ENCODE assay signal across 12 mouse cellular contexts in the genomic region with DNA sequence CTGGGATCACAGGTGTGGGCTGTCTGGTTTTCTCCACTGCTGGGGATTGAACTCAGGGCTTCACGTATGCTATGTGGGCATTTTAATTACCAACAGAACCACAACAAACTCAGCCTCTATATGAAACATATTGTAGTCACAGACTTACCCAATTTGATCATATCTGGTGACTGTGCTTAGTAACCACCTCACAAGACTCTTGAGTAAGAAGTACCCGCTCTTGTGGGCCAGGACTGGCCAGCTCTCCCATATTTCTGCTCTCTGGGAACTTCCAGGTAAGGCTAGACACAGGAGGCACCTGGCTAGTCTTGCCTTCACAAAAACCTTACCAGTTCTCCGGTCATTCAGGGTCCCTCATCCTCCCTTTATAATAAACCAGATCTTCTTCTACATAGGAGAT. TPM values are rescaled to one million over a fixed set of nuclear protein-coding genes. Genes with fewer than 3 reads are reported as not detected.
A peak's percentile ranks its signal among the peaks of the same experiment; 100 is the strongest.
DNase-seq lines count a peak whose midpoint lies in the region; ATAC-seq and TF ChIP-seq lines count a peak whose summit lies in the region.
"Had no signal": no experiment of that assay in that cellular context is flagged by ENCODE, and none has a peak within 500 bp of the region (broad histone marks: within the 10 kb centered on the region; RNA-seq: fewer than 3 reads in every experiment).

No protein-coding gene starts in this region.

- ATAC-seq in heart, embryonic 12.5 days (ENCODE audit: insufficient number of reproducible peaks, low FRiP score), result no peak
- ATAC-seq in lung, embryonic 14.5 days (ENCODE audit: insufficient read depth), result no peak
- no peak for ATAC-seq in forebrain, postnatal 0 days
- no peak for ATAC-seq in erythroblast, adult 5-6 weeks (replicated peaks; ENCODE audit: low FRiP score, poor library complexity, severe bottlenecking)
- ATAC-seq: Patski had no signal

- intact Hi-C loops in heart, postnatal 14 days (cut with DNase I), result loop anchor here (5.0 kb wide), 1 partner anchor 50 kb away; no protein-coding TSS in a partner anchor

- no peak for TF ChIP-seq POLR2A in myocyte (IDR thresholded peaks at IDR 0.05; ENCODE audit: insufficient read length, low read depth)

- H3K4me3 ChIP-seq in heart, embryonic 12.5 days, result no peak overlapping the region
- no peak overlapping the region for H3K4me3 ChIP-seq in lung, embryonic 14.5 days (ENCODE audit: low read depth, low read length)
- H3K4me3 ChIP-seq in forebrain, postnatal 0 days (ENCODE audit: low read depth, low read length), result no peak overlapping the region
- no peak overlapping the region for H3K4me3 ChIP-seq in myocyte
- H3K4me3 ChIP-seq: midbrain, embryonic 12.5 days had no signal

- peak overlapping the region; percentile 50; the same call in 1 of the 2 replicates for H3K27ac ChIP-seq in heart, embryonic 12.5 days (ENCODE audit: poor library complexity, severe bottlenecking)
- H3K27ac ChIP-seq in lung, embryonic 14.5 days (ENCODE audit: low read depth), result peak overlapping the region; percentile 52
- H3K27ac ChIP-seq in forebrain, postnatal 0 days (ENCODE audit: low read depth, low read length), result peak overlapping the region; percentile 87
- H3K27ac ChIP-seq: liver, embryonic 14.5 days had no signal

- no peaks in the 10 kb centered on the region for H3K36me3 ChIP-seq in heart, embryonic 12.5 days
- no peaks in the 10 kb centered on the region for H3K36me3 ChIP-seq in lung, embryonic 14.5 days (ENCODE audit: insufficient read depth)
- peaks cover 6% of the 10 kb centered on the region; the same call in 1 of the 2 replicates for H3K36me3 ChIP-seq in forebrain, postnatal 0 days (ENCODE audit: insufficient read depth)
- H3K36me3 ChIP-seq in myocyte (ENCODE audit: control insufficient read depth, insufficient read depth), result no peaks in the 10 kb centered on the region
- H3K36me3 ChIP-seq: midbrain, embryonic 12.5 days had no signal

- no peaks in the 10 kb centered on the region for H3K9me3 ChIP-seq in heart, embryonic 12.5 days (replicated peaks)
- no peaks in the 10 kb centered on the region for H3K9me3 ChIP-seq in lung, embryonic 14.5 days (ENCODE audit: low read depth, low read length)
- no peaks in the 10 kb centered on the region for H3K9me3 ChIP-seq in forebrain, postnatal 0 days (ENCODE audit: low read length)
- H3K9me3 ChIP-seq: midbrain, embryonic 12.5 days had no signal

- no peaks in the 10 kb centered on the region for H3K79me2 ChIP-seq in myocyte (ENCODE audit: control insufficient read depth, insufficient read depth)

- peaks cover 37% of the 10 kb centered on the region for H3K4me1 ChIP-seq in heart, embryonic 12.5 days (replicated peaks)
- H3K4me1 ChIP-seq in lung, embryonic 14.5 days (ENCODE audit: insufficient read depth), result peaks cover 18% of the 10 kb centered on the region
- peaks cover 35% of the 10 kb centered on the region for H3K4me1 ChIP-seq in forebrain, postnatal 0 days (ENCODE audit: insufficient read depth)

- no peak for DNase-seq in heart, postnatal 14 days
- DNase-seq in lung, embryonic 14.5 days, result no peak
- DNase-seq in lung, postnatal 36 days, result no peak
- no peak for DNase-seq in forebrain, postnatal 0 days
- DNase-seq in left cerebral cortex, adult 18-20 months (ENCODE audit: low spot score in 2 of 2), result no peak

- WGBS in heart, embryonic 12.5 days, result 79% methylated on average over 3 of the region's 3 CpGs
- 75% methylated on average over 3 of the region's 3 CpGs for WGBS in lung, embryonic 14.5 days
- WGBS in forebrain, postnatal 0 days, result 73% methylated on average over 3 of the region's 3 CpGs

- no peaks in the 10 kb centered on the region; the same call in 1 of the 2 replicates for H3K27me3 ChIP-seq in heart, embryonic 12.5 days (replicated peaks)
- no peaks in the 10 kb centered on the region for H3K27me3 ChIP-seq in lung, embryonic 14.5 days (ENCODE audit: insufficient read depth, low read length)
- no peaks in the 10 kb centered on the region for H3K27me3 ChIP-seq in forebrain, postnatal 0 days (ENCODE audit: insufficient read depth, low read length)
- peaks cover 29% of the 10 kb centered on the region for H3K27me3 ChIP-seq in myocyte (ENCODE audit: control insufficient read depth, insufficient read depth, insufficient read length)
- H3K27me3 ChIP-seq: midbrain, embryonic 12.5 days; Patski had no signal

- no peak overlapping the region for H3ac ChIP-seq in myocyte (ENCODE audit: control insufficient read depth, insufficient read length)

- H3K9ac ChIP-seq in heart, embryonic 12.5 days, result no peak overlapping the region
- no peak overlapping the region for H3K9ac ChIP-seq in lung, embryonic 14.5 days
- H3K9ac ChIP-seq in forebrain, postnatal 0 days, result 0 out of 2 replicates have a peak overlapping the region, but pooled peaks have one; percentile 4
- H3K9ac ChIP-seq: liver, embryonic 14.5 days; midbrain, embryonic 12.5 days had no signal

- H3K4me2 ChIP-seq in heart, embryonic 12.5 days, result peak overlapping the region; percentile 39
- H3K4me2 ChIP-seq in lung, embryonic 14.5 days, result 0 out of 2 replicates have a peak overlapping the region, but pooled peaks have one; percentile 23
- H3K4me2 ChIP-seq in forebrain, postnatal 0 days (ENCODE audit: low read depth), result no peak overlapping the region
- peak overlapping the region; percentile 13 for H3K4me2 ChIP-seq in myocyte (ENCODE audit: low read depth)
- H3K4me2 ChIP-seq: midbrain, embryonic 12.5 days had no signal

- TF ChIP-seq CTCF in lung, embryonic 14.5 days (IDR thresholded peaks at IDR 0.05; ENCODE audit: low read depth), result no peak
- TF ChIP-seq CTCF in forebrain, postnatal 0 days (IDR thresholded peaks at IDR 0.05; ENCODE audit: low read depth), result no peak

TF ChIP-seq in myocyte, 11 proteins besides CTCF, POLR2A, EP300 and RAD21:
- no peak for TF ChIP-seq CEBPB (IDR thresholded peaks at IDR 0.05; ENCODE audit: insufficient read depth, poor library complexity, severe bottlenecking)
- no peak for TF ChIP-seq SRF (IDR thresholded peaks at IDR 0.05; ENCODE audit: control insufficient read depth, insufficient read length, low read depth)
- TF ChIP-seq TCF12 (IDR thresholded peaks at IDR 0.05; ENCODE audit: insufficient read depth, poor library complexity, severe bottlenecking), result no peak

RNA-seq across cellular contexts. Expression of gene Rimkla, which starts 30.0 kb away (rescaled TPM):
- 6.1 and 6.5 TPM in 2 replicates for polyA plus RNA-seq in heart, embryonic 12.5 days (2016; fragmentation: Nextera tagmentation; extraction: Ambion mirVana)
- under 1 TPM; 0.68 to 0.76 TPM for total RNA-seq in heart, postnatal 14 days (2021)
- polyA plus RNA-seq in lung, embryonic 14.5 days (2014; fragmentation: Nextera tagmentation; extraction: Ambion mirVana), result 1.3 and 1.5 TPM in 2 replicates
- total RNA-seq in forebrain, postnatal 0 days (2014; rRNA removed), result 22.8 and 28.4 TPM in 2 replicates
- polyA plus RNA-seq in forebrain, postnatal 0 days (2015; fragmentation: Nextera tagmentation; extraction: Ambion mirVana), result 16.6 and 21.6 TPM in 2 replicates
- polyA plus RNA-seq in myocyte (2012; fragmentation: generic; extraction: Trizol), result not detected
- 1 to 10 TPM; 9.7 TPM for total RNA-seq in left cerebral cortex, adult 18-20 months (2021)
- total RNA-seq in erythroblast, adult 5-6 weeks (2015; ENCODE audit: low replicate concordance), result not detected in 2 replicates
- total RNA-seq in erythroblast, adult 5-6 weeks (2017; ENCODE audit: low replicate concordance), result not detected in 2 replicates

RNA-seq across cellular contexts. Expression of gene Zmynd12, which starts 39.8 kb away (rescaled TPM):
- 0.23 TPM in 1 of 2 replicates, not detected in the other for polyA plus RNA-seq in heart, embryonic 12.5 days (2016; fragmentation: Nextera tagmentation; extraction: Ambion mirVana)
- total RNA-seq in heart, postnatal 14 days (2021), result not detected
- 0.16 and 0.20 TPM in 2 replicates for polyA plus RNA-seq in lung, embryonic 14.5 days (2014; fragmentation: Nextera tagmentation; extraction: Ambion mirVana)
- 0.33 and 0.77 TPM in 2 replicates for total RNA-seq in forebrain, postnatal 0 days (2014; rRNA removed)
- polyA plus RNA-seq in forebrain, postnatal 0 days (2015; fragmentation: Nextera tagmentation; extraction: Ambion mirVana), result 0.82 and 1.1 TPM in 2 replicates
- polyA plus RNA-seq in myocyte (2012; fragmentation: generic; extraction: Trizol), result 0.05 TPM
- under 1 TPM; 0.49 to 0.61 TPM for total RNA-seq in left cerebral cortex, adult 18-20 months (2021)
- total RNA-seq in erythroblast, adult 5-6 weeks (2015; ENCODE audit: low replicate concordance), result 2.9 TPM in 1 of 2 replicates, not detected in the other
- total RNA-seq in erythroblast, adult 5-6 weeks (2017; ENCODE audit: low replicate concordance), result 0.43 TPM in 1 of 2 replicates, not detected in the other
- total RNA-seq: heart, postnatal 4 days had no signal

RNA-seq across cellular contexts. Expression of gene Ppcs, which starts 40.2 kb away (rescaled TPM):
- 26.3 and 27.6 TPM in 2 replicates for polyA plus RNA-seq in heart, embryonic 12.5 days (2016; fragmentation: Nextera tagmentation; extraction: Ambion mirVana)
- 1 to 10 TPM; 8.4 to 8.5 TPM for total RNA-seq in heart, postnatal 14 days (2021)
- polyA plus RNA-seq in lung, embryonic 14.5 days (2014; fragmentation: Nextera tagmentation; extraction: Ambion mirVana), result 34.7 and 38.3 TPM in 2 replicates
- 13.5 and 16.3 TPM in 2 replicates for total RNA-seq in forebrain, postnatal 0 days (2014; rRNA removed)
- 20.6 and 20.9 TPM in 2 replicates for polyA plus RNA-seq in forebrain, postnatal 0 days (2015; fragmentation: Nextera tagmentation; extraction: Ambion mirVana)
- 9.1 TPM for polyA plus RNA-seq in myocyte (2012; fragmentation: generic; extraction: Trizol)
- 1 to 10 TPM; 5.5 to 6.1 TPM for total RNA-seq in left cerebral cortex, adult 18-20 months (2021)
- 4.2 and 8.1 TPM in 2 replicates for total RNA-seq in erythroblast, adult 5-6 weeks (2015; ENCODE audit: low replicate concordance)
- 2.3 and 7.2 TPM in 2 replicates for total RNA-seq in erythroblast, adult 5-6 weeks (2017; ENCODE audit: low replicate concordance)

RNA-seq across cellular contexts. Expression of gene Ccdc30, which starts 47.1 kb away (rescaled TPM):
- 3.3 and 4.1 TPM in 2 replicates for polyA plus RNA-seq in heart, embryonic 12.5 days (2016; fragmentation: Nextera tagmentation; extraction: Ambion mirVana)
- under 1 TPM; 0.27 to 0.38 TPM for total RNA-seq in heart, postnatal 14 days (2021)
- polyA plus RNA-seq in lung, embryonic 14.5 days (2014; fragmentation: Nextera tagmentation; extraction: Ambion mirVana), result 2.5 and 3.8 TPM in 2 replicates
- 15.1 and 16.7 TPM in 2 replicates for total RNA-seq in forebrain, postnatal 0 days (2014; rRNA removed)
- 19.2 and 23.0 TPM in 2 replicates for polyA plus RNA-seq in forebrain, postnatal 0 days (2015; fragmentation: Nextera tagmentation; extraction: Ambion mirVana)
- 0.17 TPM for polyA plus RNA-seq in myocyte (2012; fragmentation: generic; extraction: Trizol)
- total RNA-seq in left cerebral cortex, adult 18-20 months (2021), result 10 to 100 TPM; 18.3 to 18.5 TPM
- not detected in 2 replicates for total RNA-seq in erythroblast, adult 5-6 weeks (2015; ENCODE audit: low replicate concordance)
- total RNA-seq in erythroblast, adult 5-6 weeks (2017; ENCODE audit: low replicate concordance), result not detected in 2 replicates

Comparison
In these comparisons a context has a peak if more than half of its experiments do, and no peak if none do; other contexts are left out.
1. RNA of gene Rimkla, which starts 30.0 kb away (total RNA-seq): 22.8 to 28.4 TPM in forebrain, postnatal 0 days and 9.7 TPM in left cerebral cortex, adult 18-20 months; 0.68 to 0.76 TPM in heart, postnatal 14 days and not detected in erythroblast, adult 5-6 weeks; every median in the first group is over 4 times any median in the second.
2. Peak in every context shown above with its lines, with median percentiles within 50 percentile points of each other: H3K27ac ChIP-seq.